Mouse (Mus musculus) forebrain, embryonic 14.5 days (tissue): Measurements from ENCODE around the gene Mrpl54. TPM values are rescaled to one million over a fixed set of nuclear protein-coding genes. Genes with fewer than 3 reads are reported as not detected.

Experiments used
- ATAC-seq: fragments of 200-750 bp; cut with Nextera tagmentation; 2 replicates; pipeline ENCODE4 v1.8.0; 2017; ENCODE audit warnings: mild to moderate bottlenecking, moderate library complexity
- DNase-seq: peaks from one replicate; pipeline ENCODE4 v3.0.0-alpha.2; 2015; ENCODE audit warnings: low spot score
- H3K27ac ChIP-seq: fragments of 300-500 bp; sonication (generic); 2 replicates; pipeline ENCODE4 v1.5.1; 2014; ENCODE audit warnings: low read depth, mild to moderate bottlenecking, control low read depth, low read length, moderate library complexity
- H3K27me3 ChIP-seq: fragments of 300-500 bp; sonication (generic); replicated peaks from 2 replicates; pipeline ENCODE4 v1.6.1; 2014; ENCODE audit warnings: low read length, control low read depth, mixed read lengths; ENCODE audit not compliant: control insufficient read depth, insufficient read depth
- H3K36me3 ChIP-seq: fragments of 300-500 bp; sonication (generic); 2 replicates; pipeline ENCODE4 v1.6.1; 2014; ENCODE audit warnings: low read length, control low read depth; ENCODE audit not compliant: control insufficient read depth, insufficient read depth
- H3K4me1 ChIP-seq: fragments of 300-500 bp; sonication (generic); 2 replicates; pipeline ENCODE4 v1.6.1; 2014; ENCODE audit warnings: antibody characterized with exemption, low read length, control low read depth; ENCODE audit not compliant: control insufficient read depth, insufficient read depth
- H3K4me2 ChIP-seq: fragments of 300-500 bp; sonication (generic); 2 replicates; pipeline ENCODE4 v1.6.1; 2014; ENCODE audit warnings: mild to moderate bottlenecking, control low read depth, low read length
- H3K4me3 ChIP-seq: fragments of 300-500 bp; sonication (generic); 2 replicates; pipeline ENCODE4 v1.5.1; 2014; ENCODE audit warnings: low read depth, low read length, control low read depth
- H3K9ac ChIP-seq: fragments of 300-500 bp; sonication (generic); 2 replicates; pipeline ENCODE4 v1.6.1; 2014; ENCODE audit warnings: mild to moderate bottlenecking, low read length, control low read depth, moderate library complexity
- H3K9me3 ChIP-seq: fragments of 300-500 bp; sonication (generic); replicated peaks from 2 replicates; pipeline ENCODE4 v1.6.1; 2016; ENCODE audit warnings: low read length, control low read depth, mixed read lengths; ENCODE audit not compliant: control insufficient read depth
- WGBS: fragments of 180-500 bp; shearing (Covaris S2); extraction: QIAGEN DNeasy Blood & Tissue Kit; methylation state at CpG from one replicate; pipeline ENCODE4 v1.1.7; 2014; 5-methylcytosine and 5-hydroxymethylcytosine counted together
- polyA plus RNA-seq: library from polyadenylated mRNA; unstranded; fragments of >200 nt; fragmentation: Nextera tagmentation; extraction: Ambion mirVana; gene quantifications from 2 replicates; pipeline ENCODE4 v1.2.1, GENCODE M21; 2014

Mrpl54 gene
- 107 and 136 TPM in 2 replicates for polyA plus RNA-seq

DNA sequence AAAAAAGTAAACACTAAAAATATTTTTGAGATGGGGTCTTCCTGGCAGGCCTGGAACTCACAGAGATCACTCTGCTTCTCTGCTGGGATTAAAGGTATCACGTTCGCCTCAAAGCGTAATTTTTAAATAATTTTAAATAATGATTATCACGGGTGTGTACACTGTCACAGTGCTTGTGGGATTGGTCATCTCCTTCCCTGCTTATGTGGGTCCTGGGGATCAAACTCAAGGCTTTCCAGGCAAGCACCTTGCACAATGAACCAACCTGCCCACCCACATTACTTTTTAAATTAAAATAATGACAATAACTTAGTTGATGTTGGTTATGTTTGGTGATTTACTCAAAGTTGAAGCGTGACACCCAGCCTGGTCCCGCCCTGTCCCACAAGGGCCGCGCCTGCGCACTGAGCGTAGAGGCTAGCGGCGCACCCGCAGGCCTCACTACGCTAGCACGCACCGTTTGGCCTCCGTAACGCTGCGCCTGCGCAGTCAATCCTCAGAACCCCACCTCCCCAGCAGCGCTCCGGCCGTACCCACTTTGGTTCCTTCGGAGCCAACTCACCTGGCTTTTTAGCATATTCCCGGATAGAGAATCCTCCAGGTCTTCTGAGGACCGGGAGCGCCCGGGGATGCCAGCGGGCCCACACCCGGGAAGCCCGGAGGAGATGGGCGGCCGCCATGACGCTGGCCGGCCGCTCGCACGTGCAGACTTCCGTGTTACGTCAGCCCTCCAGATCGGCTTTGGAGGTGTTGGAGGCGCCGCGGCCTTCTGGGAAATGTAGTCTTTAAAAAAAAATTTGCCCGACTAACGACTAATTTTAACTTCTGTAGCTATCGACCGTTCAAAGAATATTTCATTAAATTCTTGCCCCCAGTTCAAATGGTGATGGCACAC lies at the start of gene Mrpl54, which contains the start of gene Apba3:
Gene Mrpl54, minus strand, starts transcription at position 724 of the 895 bp plus-strand sequence.
Gene Apba3, plus strand, starts transcription at position 750 of the 895 bp plus-strand sequence.
- DNase-seq = peak; percentile 98
- ATAC-seq = peak; percentile 95
- WGBS = under 1% methylated on average over 48 of the region's 48 CpGs
- Histone ChIP-seq H3K27me3 (no peaks in the 10 kb centered on the region), H3K36me3 (peaks cover 42% of the 10 kb centered on the region), H3K9me3 (no peaks in the 10 kb centered on the region), H3K4me1 (peaks cover 10% of the 10 kb centered on the region), H3K4me3 (peak within 1 kb of the TSS; percentile 60), H3K27ac (peak within 1 kb of the TSS; percentile 77), H3K9ac (peak within 1 kb of the TSS; percentile 76), H3K4me2 (peak within 1 kb of the TSS; percentile 62)

DNA sequence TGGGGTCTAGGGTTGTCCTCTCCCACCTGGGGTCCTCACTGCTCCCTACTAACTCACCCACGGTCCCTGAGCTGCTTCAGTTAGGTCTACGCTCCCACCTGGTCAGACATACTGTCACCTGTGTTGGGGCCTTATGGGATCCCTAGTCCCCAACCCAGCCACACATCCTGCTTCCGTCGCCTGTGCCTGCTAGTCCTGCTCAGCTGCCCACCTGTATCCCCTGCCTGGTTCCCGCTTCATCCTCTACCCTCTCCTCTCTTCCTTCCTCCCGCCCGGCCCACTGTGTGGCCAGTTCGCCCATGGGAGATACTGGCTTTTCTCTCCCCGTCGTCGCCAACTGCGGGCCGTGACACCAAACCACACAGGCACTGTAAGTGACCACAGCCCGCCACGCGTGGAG lies 48.9 kb upstream of the Mrpl54 start:
- DNase-seq = no peak
- no peak overlapping the region for H3K4me3 ChIP-seq
- no peak overlapping the region for H3K27ac ChIP-seq
- ATAC-seq = no peak
- 93% methylated on average over 16 of the region's 16 CpGs for WGBS
- no peaks in the 10 kb centered on the region for H3K9me3 ChIP-seq
- H3K27me3 ChIP-seq = no peaks in the 10 kb centered on the region
- H3K4me2 ChIP-seq = no peak overlapping the region
- H3K4me1 ChIP-seq = peaks cover 9% of the 10 kb centered on the region
- no peak overlapping the region for H3K9ac ChIP-seq
- H3K36me3 ChIP-seq = peaks cover 77% of the 10 kb centered on the region

DNA sequence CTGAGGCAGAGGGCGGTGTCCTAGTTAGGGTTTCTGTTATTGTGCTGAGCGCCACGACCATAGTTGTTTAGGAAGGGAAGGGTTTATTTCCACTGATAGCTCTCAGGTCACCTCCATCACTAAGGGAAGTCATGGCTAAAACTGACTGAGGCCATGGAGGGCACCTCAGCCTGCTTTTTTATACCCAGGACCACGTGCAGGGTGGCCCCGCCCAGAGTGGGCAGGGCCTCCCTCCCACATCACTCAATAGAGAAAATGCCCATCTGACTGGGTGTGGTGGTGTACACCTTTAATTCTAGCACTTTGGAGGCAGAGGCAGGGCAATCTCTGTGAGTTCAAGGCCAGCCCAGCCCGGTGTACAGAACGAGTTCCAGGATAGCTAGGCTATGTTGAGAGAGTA lies 47.5 kb upstream of the Mrpl54 start:
- H3K9me3 ChIP-seq = no peaks in the 10 kb centered on the region
- H3K4me1 ChIP-seq = peaks cover 1% of the 10 kb centered on the region; the same call in 1 of the 2 replicates
- no peaks in the 10 kb centered on the region for H3K27me3 ChIP-seq
- no peak overlapping the region for H3K4me3 ChIP-seq
- DNase-seq (no peak), ATAC-seq (no peak)
- peaks cover 90% of the 10 kb centered on the region for H3K36me3 ChIP-seq
- no peak overlapping the region for H3K27ac ChIP-seq
- WGBS = 78% methylated on average over 7 of the region's 7 CpGs
- H3K4me2 ChIP-seq = no peak overlapping the region
- no peak overlapping the region for H3K9ac ChIP-seq

DNA sequence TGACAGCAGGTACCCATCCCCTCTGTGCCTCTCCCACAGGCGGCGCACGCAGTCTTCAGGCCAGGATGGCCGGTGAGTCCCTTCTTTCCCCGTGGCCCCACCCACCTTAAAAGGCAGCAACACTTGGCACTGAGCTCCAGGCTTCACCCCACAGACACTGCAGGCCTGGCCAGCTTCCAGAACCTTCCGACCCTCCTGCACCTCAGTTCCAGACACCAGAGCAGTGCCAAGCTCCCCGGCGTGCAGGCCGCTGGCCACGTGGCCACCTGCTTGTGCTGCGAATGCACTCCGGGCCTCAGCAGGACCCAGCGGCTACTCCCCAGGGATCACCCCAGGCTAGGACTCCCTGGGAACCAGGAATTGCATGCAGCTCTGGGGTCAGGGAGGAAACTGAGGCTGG lies 46.8 kb upstream of the Mrpl54 start:
- Histone ChIP-seq H3K36me3 (peaks cover 94% of the 10 kb centered on the region), H3K9me3 (no peaks in the 10 kb centered on the region)
- ATAC-seq = no peak

DNA sequence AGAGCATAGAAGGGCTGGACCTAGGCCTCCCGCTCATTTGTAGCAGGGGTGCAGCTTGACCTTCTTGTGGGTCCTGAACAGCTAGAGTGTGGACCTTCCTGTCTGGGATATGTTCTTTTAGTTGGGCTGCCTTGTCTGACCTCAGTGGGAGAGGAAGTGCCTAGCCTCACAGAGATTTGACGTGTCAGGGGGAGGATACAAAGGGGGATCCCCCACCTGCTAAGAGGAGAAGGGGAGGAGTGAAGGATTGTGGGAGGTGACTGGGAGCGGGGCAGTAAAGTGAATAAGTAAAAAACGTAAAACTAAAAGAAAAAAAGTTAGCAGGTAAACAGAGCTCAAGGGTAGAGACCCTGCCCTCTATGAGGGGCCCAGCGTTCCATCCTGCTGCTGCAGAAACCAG lies 42.8 kb upstream of the Mrpl54 start:
- Histone ChIP-seq H3K4me1 (no peaks in the 10 kb centered on the region), H3K36me3 (peaks cover 91% of the 10 kb centered on the region), H3K27me3 (no peaks in the 10 kb centered on the region), H3K27ac (no peak overlapping the region), H3K4me2 (no peak overlapping the region), H3K9me3 (no peaks in the 10 kb centered on the region), H3K9ac (no peak overlapping the region), H3K4me3 (no peak overlapping the region)
- DNase-seq (no peak), ATAC-seq (no peak)
- WGBS = 84% methylated on average over 5 of the region's 5 CpGs

More for the DNA sequence above, 46.8 kb upstream of the Mrpl54 start:
- 90% methylated on average over 13 of the region's 13 CpGs for WGBS
- DNase-seq = no peak
- no peak overlapping the region for H3K4me3 ChIP-seq
- H3K27me3 ChIP-seq = no peaks in the 10 kb centered on the region
- H3K9ac ChIP-seq = no peak overlapping the region
- no peak overlapping the region for H3K4me2 ChIP-seq
- H3K27ac ChIP-seq = no peak overlapping the region
- H3K4me1 ChIP-seq = no peaks in the 10 kb centered on the region

DNA sequence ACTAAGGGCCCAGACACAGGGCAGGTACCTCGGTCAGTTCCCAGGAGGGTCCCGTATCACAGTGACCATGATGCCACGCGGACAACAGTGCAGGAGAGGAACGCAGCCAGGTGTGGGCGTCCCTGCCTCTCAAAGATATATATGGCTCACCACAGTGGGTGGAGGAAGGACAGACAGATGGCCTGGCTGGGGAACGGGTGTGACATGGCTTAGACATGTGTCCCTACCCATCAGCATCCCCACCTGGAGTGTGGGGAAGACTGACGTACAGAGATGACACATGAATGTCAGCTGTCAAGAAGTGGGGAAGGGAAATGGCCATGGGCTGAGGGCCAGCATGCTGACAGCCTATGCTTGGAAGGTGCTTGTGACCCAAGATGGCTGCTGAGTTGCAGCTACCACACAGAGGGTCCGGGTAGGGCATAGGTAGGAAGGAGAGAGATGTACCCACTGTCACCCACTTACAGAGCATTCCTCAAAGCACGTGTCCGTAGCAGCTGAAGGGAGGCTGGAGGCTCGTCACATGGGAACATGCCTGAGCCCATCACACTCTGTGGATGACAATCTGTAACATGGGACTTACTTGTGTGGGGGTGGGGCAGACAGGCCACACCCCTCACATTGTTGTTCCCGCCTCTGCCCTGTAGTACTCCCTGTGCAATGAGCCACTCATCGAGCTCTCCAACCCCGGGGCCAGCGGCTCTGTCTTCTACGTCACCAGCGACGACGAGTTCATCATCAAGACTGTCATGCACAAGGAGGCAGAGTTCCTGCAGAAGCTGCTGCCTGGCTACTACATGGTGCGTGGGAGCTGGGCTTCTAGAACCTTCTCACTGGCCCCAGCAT lies 40.3 kb upstream of the Mrpl54 start:
- 94% methylated on average over 21 of the region's 21 CpGs for WGBS
- Histone ChIP-seq H3K4me3 (no peak overlapping the region), H3K27ac (no peak overlapping the region), H3K9me3 (no peaks in the 10 kb centered on the region), H3K9ac (no peak overlapping the region), H3K4me2 (no peak overlapping the region), H3K4me1 (no peaks in the 10 kb centered on the region), H3K36me3 (peaks cover 66% of the 10 kb centered on the region), H3K27me3 (no peaks in the 10 kb centered on the region)
- ATAC-seq = no peak
- no peak for DNase-seq

DNA sequence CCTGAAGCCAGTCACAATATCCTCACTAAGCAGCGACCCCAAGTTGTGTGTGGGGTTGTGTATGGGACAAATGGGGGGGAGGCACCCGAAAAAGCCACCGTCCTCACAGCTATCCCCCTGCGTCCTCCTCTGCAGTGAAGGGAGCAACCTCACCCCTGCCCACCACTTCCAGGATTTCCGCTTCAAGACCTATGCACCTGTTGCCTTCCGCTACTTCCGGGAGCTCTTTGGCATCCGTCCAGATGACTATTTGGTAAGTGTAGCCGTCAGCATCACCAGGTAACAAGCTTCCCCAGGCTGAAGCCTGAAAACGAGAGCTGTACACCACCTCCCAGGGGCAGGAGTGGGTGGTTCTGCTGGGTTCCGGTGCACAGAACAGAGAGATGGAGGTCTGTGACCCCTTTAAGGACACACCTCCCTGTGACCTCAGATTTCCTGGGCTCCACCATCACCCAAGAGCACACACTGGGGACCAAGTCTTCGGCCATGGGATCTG lies 39.5 kb upstream of the Mrpl54 start:
- peaks cover 57% of the 10 kb centered on the region for H3K36me3 ChIP-seq

DNA sequence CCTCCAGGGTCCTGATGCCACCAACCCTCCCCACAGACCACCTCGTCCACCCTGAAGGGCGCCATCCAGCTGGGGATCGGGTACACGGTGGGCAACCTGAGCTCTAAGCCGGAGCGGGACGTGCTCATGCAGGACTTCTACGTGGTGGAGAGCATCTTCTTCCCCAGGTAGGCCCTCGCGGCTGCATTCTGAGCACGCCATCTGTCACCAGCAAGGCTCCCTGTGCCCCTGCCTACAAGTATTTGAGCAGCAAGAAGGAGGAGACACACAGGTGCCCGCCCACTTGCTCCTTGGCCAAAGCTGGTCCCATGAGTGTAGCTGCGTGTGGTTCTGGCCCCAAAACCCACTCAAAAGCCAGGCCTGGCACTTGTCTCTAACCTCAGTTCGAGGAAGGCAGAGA lies 38.9 kb upstream of the Mrpl54 start:
- H3K9ac ChIP-seq = no peak overlapping the region
- H3K9me3 ChIP-seq = no peaks in the 10 kb centered on the region
- H3K4me3 ChIP-seq = no peak overlapping the region
- H3K4me2 ChIP-seq = no peak overlapping the region
- H3K27ac ChIP-seq = no peak overlapping the region
- WGBS = 95% methylated on average over 14 of the region's 14 CpGs
- DNase-seq (no peak), ATAC-seq (no peak)
- H3K27me3 ChIP-seq = no peaks in the 10 kb centered on the region
- H3K36me3 ChIP-seq = peaks cover 52% of the 10 kb centered on the region
- H3K4me1 ChIP-seq = no peaks in the 10 kb centered on the region

More for the DNA sequence above, 39.5 kb upstream of the Mrpl54 start:
- H3K27ac ChIP-seq = no peak overlapping the region
- no peaks in the 10 kb centered on the region for H3K9me3 ChIP-seq
- no peak overlapping the region for H3K4me3 ChIP-seq
- 92% methylated on average over 12 of the region's 12 CpGs for WGBS
- no peaks in the 10 kb centered on the region for H3K27me3 ChIP-seq
- no peak overlapping the region for H3K4me2 ChIP-seq
- no peaks in the 10 kb centered on the region for H3K4me1 ChIP-seq
- H3K9ac ChIP-seq = no peak overlapping the region
- DNase-seq = no peak
- ATAC-seq = no peak
